Mouse (Mus musculus): ENCODE data around the gene Nxn. TPM values are rescaled to one million over a fixed set of nuclear protein-coding genes. Genes with fewer than 3 reads are reported as not detected.

Nxn gene
- polyA plus RNA-seq, 1 experiment from 2014 or later: 46.6 TPM

- no peak for DNase-seq (ENCODE audit: low spot score)
- Histone ChIP-seq H3K4me1 (replicated peaks) (peaks cover 50% of the 10 kb centered on the region), H3K27me3 (ENCODE audit: insufficient read depth, poor library complexity, severe bottlenecking) (no peaks in the 10 kb centered on the region), H3K9me3 (no peaks in the 10 kb centered on the region), H3K36me3 (peaks cover 4% of the 10 kb centered on the region; the same call in 1 of the 2 replicates), H3K4me3 (no peak overlapping the region), H3K27ac (no peak overlapping the region)
- 95% methylated on average over 6 of the region's 6 CpGs for WGBS
Observed at GRCm38 (mm10) chr11:76283841-76284240, 115.1 kb downstream of the Nxn start.

- DNase-seq (ENCODE audit: low spot score): no peak
- Histone ChIP-seq H3K36me3 (peaks cover 19% of the 10 kb centered on the region), H3K4me1 (replicated peaks) (peaks cover 15% of the 10 kb centered on the region), H3K27me3 (ENCODE audit: insufficient read depth, poor library complexity, severe bottlenecking) (no peaks in the 10 kb centered on the region), H3K27ac (peak overlapping the region; percentile 42; the same call in 1 of the 2 replicates), H3K4me3 (no peak overlapping the region), H3K9me3 (no peaks in the 10 kb centered on the region)
- 61% methylated on average over 2 of the region's 2 CpGs for WGBS
Observed at GRCm38 (mm10) chr11:76279971-76280370, 119.0 kb downstream of the Nxn start.

DNA sequence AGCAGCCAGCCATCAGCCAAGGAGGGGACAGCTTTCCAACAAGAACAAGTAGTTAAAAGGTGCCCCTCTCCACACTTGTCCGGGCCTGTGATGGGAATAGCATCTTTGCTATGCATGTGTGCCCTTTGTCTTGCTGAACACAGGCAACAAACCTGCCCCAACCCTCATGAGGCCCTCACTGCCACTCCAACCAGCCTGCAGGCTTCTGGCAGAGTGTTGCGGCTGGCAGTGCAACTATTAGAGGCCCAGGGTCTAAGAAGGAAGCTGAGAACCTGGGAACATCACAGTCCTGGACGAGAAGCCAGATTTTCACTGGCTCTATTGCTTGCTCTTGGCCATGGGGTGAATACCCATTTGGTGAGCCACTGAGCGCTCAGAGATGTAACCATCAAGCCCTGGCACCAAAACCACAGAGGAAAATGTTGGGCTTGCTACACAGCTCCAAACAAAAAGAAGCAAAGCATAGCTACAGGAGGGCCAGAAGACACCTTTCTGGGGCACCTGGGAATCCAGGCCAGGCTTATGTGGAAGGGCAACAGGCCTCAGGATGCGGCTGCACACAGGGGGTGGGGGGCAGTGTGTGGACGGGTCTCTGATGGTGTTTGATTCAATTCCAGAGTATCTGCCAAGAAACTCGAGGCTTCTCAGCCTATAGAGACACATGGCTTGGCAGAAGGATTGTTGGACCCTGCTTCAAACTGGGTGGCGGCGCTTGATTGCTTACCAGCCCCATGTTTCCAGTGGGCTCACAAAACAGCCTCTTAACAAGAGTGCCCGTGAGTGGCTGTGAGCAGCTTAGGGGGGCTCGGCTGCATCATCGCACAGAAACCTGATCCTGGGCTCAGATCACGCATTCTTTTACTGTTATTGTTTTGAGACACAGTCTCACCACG, 119.7 kb downstream of the Nxn start:
- peak overlapping the region; percentile 42 for H3K27ac ChIP-seq

DNA sequence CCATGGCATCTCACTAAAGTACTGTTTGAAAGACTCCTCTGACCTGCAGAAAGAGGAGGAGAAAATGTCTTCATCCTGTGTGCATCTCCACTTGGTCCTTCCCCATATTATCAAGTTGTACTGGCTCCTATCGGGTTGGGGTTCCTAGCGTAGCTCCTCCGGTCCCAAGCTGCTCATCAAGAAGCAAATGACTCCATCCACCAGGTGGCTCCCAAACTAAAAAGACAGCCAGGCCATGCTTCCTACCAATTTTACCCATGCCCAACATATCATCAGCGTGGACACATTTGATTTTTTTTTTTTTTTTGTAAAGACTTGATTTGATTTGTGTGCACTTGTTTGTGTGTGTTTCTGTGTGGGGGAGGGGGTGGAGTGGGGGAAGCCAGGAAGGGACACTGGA, 126.5 kb downstream of the Nxn start:
- peaks cover 22% of the 10 kb centered on the region for H3K4me1 ChIP-seq (replicated peaks)
- no peaks in the 10 kb centered on the region for H3K27me3 ChIP-seq (ENCODE audit: insufficient read depth, poor library complexity, severe bottlenecking)
- no peaks in the 10 kb centered on the region for H3K9me3 ChIP-seq
- no peak overlapping the region for H3K27ac ChIP-seq
- WGBS: 87% methylated on average over 4 of the region's 4 CpGs
- no peak overlapping the region for H3K4me3 ChIP-seq
- no peak for DNase-seq (ENCODE audit: low spot score)
- peaks cover 59% of the 10 kb centered on the region for H3K36me3 ChIP-seq

More for the DNA sequence above, 119.7 kb downstream of the Nxn start:
- peaks cover 23% of the 10 kb centered on the region for H3K36me3 ChIP-seq
- peaks cover 15% of the 10 kb centered on the region for H3K4me1 ChIP-seq (replicated peaks)
- no peak overlapping the region for H3K4me3 ChIP-seq
- no peaks in the 10 kb centered on the region for H3K9me3 ChIP-seq
- H3K27me3 ChIP-seq (ENCODE audit: insufficient read depth, poor library complexity, severe bottlenecking): no peaks in the 10 kb centered on the region
- no peak for DNase-seq (ENCODE audit: low spot score)
- 62% methylated on average over 14 of the region's 14 CpGs for WGBS

DNA sequence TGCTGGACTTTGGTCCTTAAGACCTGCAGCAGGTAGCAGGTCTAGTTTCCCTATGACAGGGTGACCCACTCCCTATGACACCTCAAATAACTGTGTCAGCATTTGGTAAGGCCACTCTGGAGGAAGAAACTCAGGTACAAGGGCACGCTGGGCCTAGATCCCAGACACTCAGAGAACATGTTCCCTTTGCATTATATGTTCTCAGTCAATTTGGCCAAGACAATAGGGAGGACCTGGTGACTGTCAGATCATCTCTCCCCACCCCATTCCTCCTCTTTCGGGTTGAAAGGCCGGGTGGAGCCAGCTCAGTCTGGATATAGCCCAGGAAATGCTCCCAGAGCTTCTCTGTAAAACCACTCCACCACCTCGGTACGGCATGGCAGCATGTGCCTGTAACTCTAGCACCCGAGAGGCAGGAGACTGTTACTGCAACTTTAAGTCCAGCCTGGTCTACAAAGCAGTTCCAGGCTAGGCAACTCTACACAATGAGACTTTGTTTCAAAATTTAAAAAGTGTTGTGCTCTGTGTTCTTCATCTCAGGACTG, 130.3 kb downstream of the Nxn start:
- no peaks in the 10 kb centered on the region for H3K27me3 ChIP-seq (ENCODE audit: insufficient read depth, poor library complexity, severe bottlenecking)
- H3K9me3 ChIP-seq: no peaks in the 10 kb centered on the region
- 67% methylated on average over 6 of the region's 6 CpGs for WGBS
- peaks cover 41% of the 10 kb centered on the region for H3K36me3 ChIP-seq
- no peak overlapping the region for H3K4me3 ChIP-seq
- H3K4me1 ChIP-seq (replicated peaks): peaks cover 60% of the 10 kb centered on the region
- no peak for DNase-seq (ENCODE audit: low spot score)
- peak overlapping the region; percentile 90 for H3K27ac ChIP-seq

DNA sequence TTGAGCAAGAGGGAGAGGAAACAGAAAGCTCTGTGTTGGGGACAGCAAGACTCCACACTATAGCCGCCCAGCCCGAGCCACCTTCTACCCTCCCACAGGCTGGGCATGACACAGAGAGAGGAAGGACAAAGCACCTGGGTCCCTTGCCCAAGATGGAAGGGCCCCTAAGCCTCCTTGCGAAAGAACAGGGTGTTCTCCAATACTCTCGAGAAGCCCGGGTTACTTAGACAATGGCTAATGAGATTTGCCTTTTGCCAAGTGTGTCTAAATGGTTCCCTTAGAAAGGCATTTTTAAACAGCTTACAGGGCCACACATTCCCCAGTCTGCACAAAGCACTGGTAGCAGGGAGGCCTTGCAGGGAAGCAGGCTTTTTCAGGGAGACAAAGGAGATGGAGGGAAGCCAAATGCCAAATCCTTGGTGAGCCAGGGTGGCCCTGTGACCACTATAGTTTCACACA, 130.9 kb downstream of the Nxn start:
- Histone ChIP-seq H3K27me3 (ENCODE audit: insufficient read depth, poor library complexity, severe bottlenecking) (no peaks in the 10 kb centered on the region), H3K4me3 (no peak overlapping the region), H3K9me3 (no peaks in the 10 kb centered on the region), H3K27ac (peak overlapping the region; percentile 90), H3K4me1 (replicated peaks) (peaks cover 66% of the 10 kb centered on the region), H3K36me3 (peaks cover 35% of the 10 kb centered on the region)
- 32% methylated on average over 5 of the region's 5 CpGs for WGBS
- no peak for DNase-seq (ENCODE audit: low spot score)

DNA sequence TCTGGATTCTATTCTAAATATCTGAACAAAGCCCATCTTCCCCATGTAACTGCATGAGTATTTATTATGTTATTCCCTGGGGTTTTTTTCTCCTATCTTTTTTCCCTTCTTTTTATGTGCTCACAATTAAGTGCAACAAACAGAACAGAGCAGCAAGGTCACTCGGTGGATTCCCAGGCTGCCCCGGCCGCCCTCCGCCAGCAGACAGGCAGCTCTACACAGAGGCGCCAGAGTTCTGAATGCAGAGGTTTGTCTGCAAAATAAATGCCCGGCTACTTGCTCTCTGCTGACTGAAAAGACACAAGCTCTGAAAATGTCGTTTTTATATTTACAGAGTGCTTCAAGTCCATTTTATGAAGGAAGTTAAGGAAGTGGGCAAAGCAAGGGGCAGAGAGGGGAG, 131.4 kb downstream of the Nxn start:
- H3K4me1 ChIP-seq (replicated peaks): peaks cover 71% of the 10 kb centered on the region
- WGBS: 36% methylated on average over 7 of the region's 7 CpGs
- H3K36me3 ChIP-seq: peaks cover 30% of the 10 kb centered on the region
- no peaks in the 10 kb centered on the region for H3K9me3 ChIP-seq
- H3K27me3 ChIP-seq (ENCODE audit: insufficient read depth, poor library complexity, severe bottlenecking): no peaks in the 10 kb centered on the region
- no peak overlapping the region for H3K4me3 ChIP-seq
- no peak for DNase-seq (ENCODE audit: low spot score)
- peak overlapping the region; percentile 90 for H3K27ac ChIP-seq

DNA sequence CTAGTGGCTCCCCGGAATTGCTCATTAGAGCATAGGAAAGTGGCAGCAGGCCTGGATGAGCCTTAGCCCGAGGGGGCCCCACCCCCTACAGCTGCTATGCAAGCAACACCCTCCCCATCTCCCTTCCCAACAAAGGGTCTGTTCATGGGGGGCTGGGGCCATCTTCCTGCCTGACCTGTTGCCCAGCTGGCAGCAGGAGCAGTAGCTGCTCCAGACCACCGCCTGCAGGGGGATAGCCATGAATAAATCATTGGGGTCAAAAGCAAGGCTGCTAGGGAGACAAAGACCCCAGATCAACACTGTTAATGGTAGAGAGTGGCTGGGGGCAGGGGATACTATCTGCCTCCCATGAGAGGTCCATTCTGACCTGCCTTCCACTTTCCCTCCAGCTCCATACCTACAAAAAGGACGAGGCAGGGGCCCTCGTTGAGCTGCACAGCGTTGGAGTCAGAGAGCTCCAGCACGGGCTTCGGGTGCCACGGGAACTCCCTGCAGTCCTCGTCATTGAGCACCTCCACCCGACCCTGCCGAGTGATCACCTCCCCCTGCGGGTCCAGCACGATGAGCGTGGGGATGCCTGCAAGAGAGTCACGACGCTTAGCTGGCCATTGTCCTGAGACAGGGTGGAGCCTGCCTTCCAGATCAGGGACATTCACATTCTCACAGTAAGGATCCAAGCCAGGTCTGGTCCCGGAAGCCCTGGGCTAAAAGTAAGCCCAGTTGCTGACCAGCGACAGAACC, 136.2 kb downstream of the Nxn start:
- Histone ChIP-seq H3K4me3 (peak overlapping the region; percentile 32), H3K27me3 (ENCODE audit: insufficient read depth, poor library complexity, severe bottlenecking) (no peaks in the 10 kb centered on the region; the same call in 1 of the 2 replicates), H3K36me3 (peaks cover 24% of the 10 kb centered on the region), H3K27ac (peak overlapping the region; percentile 88), H3K9me3 (no peaks in the 10 kb centered on the region), H3K4me1 (replicated peaks) (peaks cover 99% of the 10 kb centered on the region)
- 6% methylated on average over 19 of the region's 19 CpGs for WGBS
- peak; percentile 79 for DNase-seq (ENCODE audit: low spot score)

GRCm38 (mm10) chr11:76261224-76261623, 137.7 kb downstream of the Nxn start:
- Histone ChIP-seq H3K4me3 (no peak overlapping the region; the same call in 1 of the 2 replicates), H3K27me3 (ENCODE audit: insufficient read depth, poor library complexity, severe bottlenecking) (no peaks in the 10 kb centered on the region; the same call in 1 of the 2 replicates), H3K4me1 (replicated peaks) (peaks cover 95% of the 10 kb centered on the region), H3K27ac (peak overlapping the region; percentile 88), H3K36me3 (peaks cover 32% of the 10 kb centered on the region), H3K9me3 (no peaks in the 10 kb centered on the region)
- DNase-seq (ENCODE audit: low spot score): no peak
- WGBS: 65% methylated on average over 12 of the region's 12 CpGs

GRCm38 (mm10) chr11:76260208-76261050, 138.5 kb downstream of the Nxn start:
- WGBS: 41% methylated on average over 10 of the region's 10 CpGs
- Histone ChIP-seq H3K9me3 (no peaks in the 10 kb centered on the region), H3K4me1 (replicated peaks) (peaks cover 95% of the 10 kb centered on the region), H3K27ac (peak overlapping the region; percentile 88), H3K27me3 (ENCODE audit: insufficient read depth, poor library complexity, severe bottlenecking) (no peaks in the 10 kb centered on the region; the same call in 1 of the 2 replicates), H3K36me3 (peaks cover 32% of the 10 kb centered on the region), H3K4me3 (no peak overlapping the region; the same call in 1 of the 2 replicates)
- no peak for DNase-seq (ENCODE audit: low spot score)

DNA sequence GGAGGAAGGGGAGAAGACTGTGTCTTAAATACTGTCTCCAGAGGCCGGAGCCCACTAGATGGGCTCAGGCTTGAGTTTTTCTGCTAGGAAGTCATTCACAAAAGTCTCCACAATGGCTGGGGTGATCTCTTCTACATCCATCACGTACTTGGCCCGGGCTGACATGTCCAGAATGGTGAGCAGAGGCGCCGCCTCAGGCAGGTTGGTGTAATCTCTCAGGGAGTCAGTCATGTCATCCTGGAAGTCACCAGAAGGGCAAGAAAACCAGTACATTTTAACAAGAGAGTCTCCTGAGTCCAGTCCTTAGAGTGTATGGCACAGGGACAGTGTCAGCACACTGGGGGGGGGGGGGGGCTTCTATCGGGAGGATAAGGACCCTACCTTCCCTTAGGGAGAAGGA, 140.4 kb downstream of the Nxn start:
- no peak for DNase-seq (ENCODE audit: low spot score)
- 81% methylated on average over 6 of the region's 6 CpGs for WGBS
- Histone ChIP-seq H3K27me3 (ENCODE audit: insufficient read depth, poor library complexity, severe bottlenecking) (no peaks in the 10 kb centered on the region; the same call in 1 of the 2 replicates), H3K36me3 (peaks cover 34% of the 10 kb centered on the region), H3K4me1 (replicated peaks) (peaks cover 83% of the 10 kb centered on the region), H3K27ac (peak overlapping the region; percentile 67), H3K9me3 (no peaks in the 10 kb centered on the region), H3K4me3 (no peak overlapping the region)

DNA sequence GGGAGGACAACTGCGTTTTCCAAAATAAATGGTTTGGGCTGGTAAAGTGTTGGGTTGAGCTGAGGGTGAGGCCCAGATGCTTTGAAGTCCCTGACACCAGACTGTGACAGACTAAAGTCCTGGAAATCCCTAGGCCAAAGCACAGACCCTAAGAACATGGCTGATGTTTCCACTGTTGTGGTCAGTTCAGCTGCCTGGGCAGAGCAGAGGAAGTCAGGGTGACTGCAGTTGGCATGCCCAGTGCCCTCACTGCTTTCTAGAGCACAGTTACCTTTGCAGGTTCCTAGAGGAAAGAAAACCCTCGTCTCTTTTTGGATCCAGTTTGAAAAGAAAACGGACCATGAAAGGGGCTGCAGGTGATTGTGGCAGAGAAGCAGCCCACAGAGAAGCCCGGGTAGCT, 141.6 kb downstream of the Nxn start:
- H3K27ac ChIP-seq: 0 out of 2 replicates have a peak overlapping the region, but pooled peaks have one; percentile 62
- H3K4me1 ChIP-seq (replicated peaks): peaks cover 74% of the 10 kb centered on the region
- no peaks in the 10 kb centered on the region for H3K9me3 ChIP-seq
- H3K4me3 ChIP-seq: no peak overlapping the region
- no peak for DNase-seq (ENCODE audit: low spot score)
- H3K36me3 ChIP-seq: peaks cover 34% of the 10 kb centered on the region
- 78% methylated on average over 4 of the region's 4 CpGs for WGBS
- H3K27me3 ChIP-seq (ENCODE audit: insufficient read depth, poor library complexity, severe bottlenecking): no peaks in the 10 kb centered on the region; the same call in 1 of the 2 replicates

Data from hindbrain, embryonic 10.5 days (tissue).